Mouse (Mus musculus): ENCODE measurements around the gene Gm10053. TPM values are rescaled to one million over a fixed set of nuclear protein-coding genes. Genes with fewer than 3 reads are reported as not detected.

Gm10053 gene
- polyA plus RNA-seq, 1 experiment from 2014 or later, result 234 TPM

- H3K4me2 ChIP-seq, result no peak overlapping the region
- H3K4me1 ChIP-seq, result peaks cover 27% of the 10 kb centered on the region
- 8% methylated on average over 2 of the region's 2 CpGs for WGBS
- H3K9ac ChIP-seq, result no peak overlapping the region
- peaks cover 60% of the 10 kb centered on the region for H3K27me3 ChIP-seq (replicated peaks)
- no peaks in the 10 kb centered on the region for H3K36me3 ChIP-seq (replicated peaks)
- H3K27ac ChIP-seq, result no peak overlapping the region
- H3K9me3 ChIP-seq, result no peaks in the 10 kb centered on the region
- no peak overlapping the region for H3K4me3 ChIP-seq
- no peak for ATAC-seq (replicated peaks)
Observed at GRCm38 (mm10) chr19:24902256-24902655, 26.8 kb downstream of the Gm10053 start.

DNA sequence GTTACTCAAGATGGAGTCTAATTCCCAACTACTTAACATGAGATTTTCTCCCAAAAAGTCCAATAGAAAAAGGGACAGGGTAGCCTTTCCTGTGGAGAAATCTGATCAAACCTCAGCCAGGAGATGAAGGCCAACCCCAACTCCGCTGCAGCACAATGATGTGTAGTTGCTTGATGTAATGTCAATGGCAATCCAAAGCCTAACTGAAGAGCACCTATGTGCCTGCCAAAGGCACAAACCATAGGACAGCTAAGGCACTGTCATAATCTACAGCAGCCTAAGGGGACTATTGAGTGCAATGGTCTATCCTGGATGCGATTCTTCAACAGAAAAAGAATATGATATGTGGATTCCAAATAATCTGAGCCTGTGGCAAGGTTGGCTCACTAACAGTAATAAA, 27.3 kb downstream of the Gm10053 start:
- WGBS, result 47% methylated on average over 2 of the region's 2 CpGs
- H3K4me1 ChIP-seq, result peaks cover 23% of the 10 kb centered on the region
- no peak overlapping the region for H3K27ac ChIP-seq
- no peaks in the 10 kb centered on the region for H3K36me3 ChIP-seq (replicated peaks)
- H3K27me3 ChIP-seq (replicated peaks), result peaks cover 57% of the 10 kb centered on the region
- no peak for ATAC-seq (replicated peaks)
- H3K4me3 ChIP-seq, result no peak overlapping the region
- H3K9me3 ChIP-seq, result no peaks in the 10 kb centered on the region
- H3K9ac ChIP-seq, result no peak overlapping the region
- H3K4me2 ChIP-seq, result no peak overlapping the region

DNA sequence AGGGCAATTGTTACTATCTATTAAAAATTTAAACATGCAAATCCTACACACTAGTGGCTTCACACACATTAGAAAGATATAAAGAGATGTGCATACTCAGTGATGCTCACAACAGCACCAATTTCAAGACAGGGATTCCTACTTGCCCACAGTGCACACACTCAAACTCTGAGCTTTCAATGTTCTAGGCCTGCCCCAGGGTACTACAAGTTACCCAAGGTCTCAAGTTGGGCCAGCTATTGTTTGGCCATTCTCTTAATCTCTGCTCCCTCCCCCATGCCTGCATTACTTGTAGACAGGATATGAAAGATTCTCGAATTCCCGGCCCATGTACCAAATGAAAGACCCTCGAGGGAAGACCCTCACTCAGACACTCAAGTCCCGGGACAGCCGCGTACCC, 32.2 kb downstream of the Gm10053 start:
- 89% methylated on average over 6 of the region's 6 CpGs for WGBS
- Histone ChIP-seq H3K9ac (no peak overlapping the region), H3K4me1 (no peaks in the 10 kb centered on the region), H3K4me3 (no peak overlapping the region), H3K4me2 (no peak overlapping the region), H3K36me3 (replicated peaks) (no peaks in the 10 kb centered on the region), H3K9me3 (no peaks in the 10 kb centered on the region), H3K27ac (no peak overlapping the region), H3K27me3 (replicated peaks) (peaks cover 16% of the 10 kb centered on the region)
- ATAC-seq (replicated peaks), result no peak

DNA sequence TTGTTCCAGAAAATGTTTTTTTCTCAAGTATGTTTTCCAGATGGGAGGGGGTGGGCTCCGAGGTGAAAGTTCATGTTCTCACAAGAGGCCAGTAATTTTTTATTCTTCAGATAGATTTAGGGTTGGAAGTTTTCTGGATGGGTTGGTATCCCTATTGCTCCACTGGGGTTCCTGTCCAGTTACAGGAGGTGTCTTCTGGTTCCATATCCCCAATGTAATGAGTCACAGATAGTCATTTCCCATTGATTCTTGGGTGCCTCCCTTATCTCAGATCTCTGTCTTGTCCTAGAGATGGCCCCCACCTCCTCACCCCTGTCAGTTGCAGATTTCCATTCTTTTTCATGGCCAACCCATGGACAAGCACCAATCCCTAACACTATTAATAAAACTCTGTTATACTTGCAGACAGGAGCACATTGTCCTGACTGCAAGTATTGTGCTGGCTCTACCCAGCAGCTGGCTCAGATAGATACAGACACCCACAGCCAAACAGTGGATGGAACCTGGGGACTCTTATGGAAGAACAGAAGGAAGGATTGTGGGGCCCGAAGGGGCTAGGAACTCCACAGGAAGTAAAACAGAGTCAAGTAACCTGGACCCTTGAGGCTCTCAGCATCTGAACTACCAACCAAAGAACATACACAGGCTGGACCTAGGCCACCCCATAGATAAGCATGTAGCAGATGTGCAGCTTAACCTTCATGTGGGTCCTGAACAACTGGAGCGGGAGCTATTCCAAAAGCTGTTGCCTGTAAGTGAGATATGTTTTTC, 33.1 kb downstream of the Gm10053 start:
- H3K36me3 ChIP-seq (replicated peaks), result no peaks in the 10 kb centered on the region
- peaks cover 8% of the 10 kb centered on the region; the same call in 1 of the 2 replicates for H3K27me3 ChIP-seq (replicated peaks)
- H3K9ac ChIP-seq, result no peak overlapping the region
- ATAC-seq (replicated peaks), result no peak
- H3K27ac ChIP-seq, result no peak overlapping the region
- no peak overlapping the region for H3K4me3 ChIP-seq
- no peaks in the 10 kb centered on the region for H3K4me1 ChIP-seq
- no peaks in the 10 kb centered on the region for H3K9me3 ChIP-seq
- no peak overlapping the region for H3K4me2 ChIP-seq
- 90% methylated on average over 3 of the region's 3 CpGs for WGBS

DNA sequence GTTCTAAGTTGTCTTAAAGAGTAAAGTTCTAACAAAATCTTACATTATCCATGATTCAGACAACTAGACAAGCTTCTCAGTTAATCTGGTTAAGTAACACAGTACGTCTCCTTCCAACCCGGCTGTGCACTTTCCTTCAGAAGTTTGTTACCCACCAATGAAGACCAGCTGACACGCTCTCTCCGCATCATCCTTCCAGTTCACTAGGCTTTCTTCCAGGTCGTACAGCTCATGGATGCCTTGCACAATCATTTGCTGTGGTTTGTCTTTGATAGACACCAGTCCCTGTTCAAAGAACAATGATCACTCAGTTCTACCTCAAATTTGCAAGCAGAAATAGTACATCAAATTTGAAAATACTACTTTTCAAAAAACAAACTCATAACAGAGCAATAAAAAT, 45.4 kb downstream of the Gm10053 start:
- 89% methylated on average over 5 of the region's 5 CpGs for whole genome bisulfite sequencing
- Histone ChIP-seq H3K4me3 (no peak overlapping the region), H3K4me2 (no peak overlapping the region), H3K36me3 (replicated peaks) (peaks cover 6% of the 10 kb centered on the region; the same call in 1 of the 2 replicates), H3K4me1 (no peaks in the 10 kb centered on the region), H3K27ac (no peak overlapping the region), H3K9ac (no peak overlapping the region), H3K27me3 (replicated peaks) (no peaks in the 10 kb centered on the region), H3K9me3 (no peaks in the 10 kb centered on the region)
- ATAC-seq (replicated peaks), result no peak

Other genes with a start within 250 kb of the Gm10053 start
- gene Tmem252, start 201.7 kb upstream of the Gm10053 start, polyA plus RNA-seq (2015; fragmentation: Nextera tagmentation; extraction: Ambion mirVana), result 1.6 and 1.7 TPM in 2 replicates
- 0.44 and 0.74 TPM in 2 replicates for gene Pgm5, start 13.8 kb upstream of the Gm10053 start, polyA plus RNA-seq (2015; fragmentation: Nextera tagmentation; extraction: Ambion mirVana)
- gene Foxd4, start 25.5 kb downstream of the Gm10053 start, polyA plus RNA-seq (2015; fragmentation: Nextera tagmentation; extraction: Ambion mirVana), result 0.17 TPM in 1 of 2 replicates, not detected in the other
- gene Cbwd1, start 85.9 kb downstream of the Gm10053 start, polyA plus RNA-seq (2015; fragmentation: Nextera tagmentation; extraction: Ambion mirVana), result 11.9 and 13.1 TPM in 2 replicates
- gene Dock8, start 123.8 kb downstream of the Gm10053 start, polyA plus RNA-seq (2015; fragmentation: Nextera tagmentation; extraction: Ambion mirVana), result 0.59 and 0.70 TPM in 2 replicates